Mouse (Mus musculus): ENCODE measurements around the gene Gng7. TPM values are rescaled to one million over a fixed set of nuclear protein-coding genes. Genes with fewer than 3 reads are reported as not detected.

Gng7 gene
- polyA plus RNA-seq, 1 experiment from 2014 or later = 14.8 TPM

DNA sequence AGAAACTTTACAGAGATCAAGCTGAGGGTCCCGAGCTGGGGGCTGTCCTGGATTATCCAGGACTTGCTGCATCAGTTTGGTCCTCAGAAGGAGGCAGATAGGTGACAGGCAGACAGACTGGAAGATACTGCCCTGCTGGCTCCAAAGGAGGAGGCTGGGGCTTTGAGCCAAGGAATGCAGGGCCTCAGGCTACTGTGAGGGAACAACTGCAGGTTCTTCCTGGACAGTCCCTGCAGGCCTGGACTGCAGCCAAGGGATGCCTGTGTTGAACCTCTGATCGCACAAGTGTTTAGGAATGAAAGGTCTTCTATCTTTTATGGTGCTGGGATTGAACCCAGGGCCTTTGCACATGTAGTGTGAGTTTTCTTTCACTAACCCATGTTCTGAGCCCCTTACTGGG lies 66.9 kb downstream of the Gng7 start:
- Histone ChIP-seq H3K4me2 (no peak overlapping the region), H3K36me3 (ENCODE audit: poor library complexity, severe bottlenecking) (no peaks in the 10 kb centered on the region), H3K4me1 (peaks cover 16% of the 10 kb centered on the region), H3K9me3 (replicated peaks) (no peaks in the 10 kb centered on the region), H3K27me3 (0 out of 2 replicates have a peak, but pooled peaks cover 2% of the 10 kb centered on the region), H3K9ac (no peak overlapping the region), H3K27ac (no peak overlapping the region), H3K4me3 (no peak overlapping the region)
- 43% methylated on average over 2 of the region's 2 CpGs for WGBS
- ATAC-seq = no peak

- no peaks in the 10 kb centered on the region for H3K27me3 ChIP-seq
- no peak overlapping the region for H3K4me3 ChIP-seq
- peak overlapping the region; percentile 16; the same call in 1 of the 2 replicates for H3K9ac ChIP-seq
- no peaks in the 10 kb centered on the region for H3K9me3 ChIP-seq (replicated peaks)
- no peak for ATAC-seq
- H3K4me2 ChIP-seq = no peak overlapping the region
- H3K27ac ChIP-seq = no peak overlapping the region
- WGBS = 60% methylated on average over 14 of the region's 14 CpGs
- peaks cover 16% of the 10 kb centered on the region for H3K4me1 ChIP-seq
- H3K36me3 ChIP-seq (ENCODE audit: poor library complexity, severe bottlenecking) = no peaks in the 10 kb centered on the region
These were observed 67.9 kb downstream of the Gng7 start for GRCm38 (mm10) chr10:80946684-80947437.

DNA sequence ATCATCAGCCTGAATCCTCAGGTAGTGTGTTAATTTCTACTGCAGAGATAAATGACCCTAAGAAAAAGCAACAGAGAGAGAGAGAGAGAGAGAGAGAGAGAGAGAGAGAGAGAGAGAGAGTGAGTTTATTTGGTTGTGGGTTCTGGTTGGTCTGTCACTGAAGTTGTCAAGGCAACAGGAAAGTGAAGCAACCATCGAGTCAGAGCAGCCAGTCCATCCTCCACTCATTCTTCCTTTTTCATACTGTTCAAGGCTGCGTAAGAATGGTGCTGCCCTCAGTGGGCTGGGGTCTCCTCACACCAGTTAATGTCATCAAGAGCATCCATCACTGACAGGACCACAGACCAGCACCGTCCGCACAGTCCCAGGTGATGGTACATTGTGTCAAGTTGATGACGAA lies 70.5 kb downstream of the Gng7 start:
- no peak overlapping the region for H3K9ac ChIP-seq
- H3K4me1 ChIP-seq = peaks cover 30% of the 10 kb centered on the region
- WGBS = 92% methylated on average over 5 of the region's 5 CpGs
- H3K27me3 ChIP-seq = peaks cover 15% of the 10 kb centered on the region
- no peaks in the 10 kb centered on the region for H3K9me3 ChIP-seq (replicated peaks)
- H3K4me2 ChIP-seq = no peak overlapping the region
- no peak overlapping the region for H3K4me3 ChIP-seq
- no peak overlapping the region for H3K27ac ChIP-seq
- H3K36me3 ChIP-seq (ENCODE audit: poor library complexity, severe bottlenecking) = no peaks in the 10 kb centered on the region
- no peak for ATAC-seq

DNA sequence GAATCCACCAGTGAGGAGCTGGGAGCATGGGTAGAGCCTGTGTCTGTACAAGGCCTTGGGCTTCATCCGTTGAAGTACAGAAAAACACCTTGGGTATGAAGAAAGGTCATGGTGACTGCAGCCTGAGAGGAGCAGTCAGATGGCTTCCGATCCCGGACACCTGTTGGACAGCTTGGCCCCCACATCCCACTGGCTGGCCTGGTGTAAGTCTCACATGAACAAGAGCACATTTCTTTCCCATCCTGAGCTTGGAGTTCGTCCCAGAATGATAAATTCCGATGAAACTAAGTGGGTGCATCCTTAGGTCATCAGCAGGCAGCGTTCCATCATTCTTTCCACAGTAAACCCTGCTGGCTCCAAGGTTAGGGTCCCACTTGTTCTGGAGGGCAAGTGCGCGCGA lies 71.0 kb downstream of the Gng7 start:
- no peak for ATAC-seq
- no peak overlapping the region for H3K4me2 ChIP-seq
- H3K4me3 ChIP-seq = no peak overlapping the region
- peaks cover 15% of the 10 kb centered on the region for H3K27me3 ChIP-seq
- H3K9me3 ChIP-seq (replicated peaks) = no peaks in the 10 kb centered on the region
- H3K4me1 ChIP-seq = peaks cover 35% of the 10 kb centered on the region
- no peaks in the 10 kb centered on the region for H3K36me3 ChIP-seq (ENCODE audit: poor library complexity, severe bottlenecking)
- WGBS = 81% methylated on average over 9 of the region's 9 CpGs
- no peak overlapping the region for H3K9ac ChIP-seq
- H3K27ac ChIP-seq = no peak overlapping the region

DNA sequence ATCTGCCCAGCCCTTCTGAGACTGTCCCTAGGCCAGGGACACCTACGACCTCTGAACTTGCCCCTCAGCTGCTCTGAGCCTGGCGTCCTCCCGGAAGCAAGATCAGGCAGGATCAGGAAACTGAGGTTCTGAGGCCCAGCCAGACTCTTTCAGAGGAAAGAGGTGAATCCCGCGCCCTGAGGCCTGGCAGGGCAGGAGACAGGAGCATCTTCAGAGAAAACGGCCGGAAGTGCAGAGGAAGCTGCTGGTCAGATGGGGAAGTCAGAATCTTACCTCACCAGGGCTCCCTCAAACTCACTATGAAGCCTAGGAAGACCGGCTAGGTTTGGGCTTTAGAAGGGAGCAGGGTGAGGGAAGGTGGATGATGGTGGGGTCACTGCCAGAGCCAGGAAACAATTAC lies 71.8 kb downstream of the Gng7 start:
- no peak overlapping the region for H3K9ac ChIP-seq
- H3K4me2 ChIP-seq = no peak overlapping the region
- H3K27ac ChIP-seq = no peak overlapping the region
- no peak overlapping the region for H3K4me3 ChIP-seq
- H3K36me3 ChIP-seq (ENCODE audit: poor library complexity, severe bottlenecking) = no peaks in the 10 kb centered on the region
- peaks cover 36% of the 10 kb centered on the region for H3K4me1 ChIP-seq
- H3K27me3 ChIP-seq = peaks cover 21% of the 10 kb centered on the region
- WGBS = 64% methylated on average over 8 of the region's 8 CpGs
- H3K9me3 ChIP-seq (replicated peaks) = no peaks in the 10 kb centered on the region
- no peak for ATAC-seq

- Histone ChIP-seq H3K9ac (no peak overlapping the region), H3K9me3 (replicated peaks) (no peaks in the 10 kb centered on the region), H3K4me2 (no peak overlapping the region), H3K27ac (no peak overlapping the region), H3K4me3 (no peak overlapping the region), H3K27me3 (peaks cover 41% of the 10 kb centered on the region), H3K4me1 (peaks cover 47% of the 10 kb centered on the region), H3K36me3 (ENCODE audit: poor library complexity, severe bottlenecking) (no peaks in the 10 kb centered on the region)
- WGBS = 68% methylated on average over 2 of the region's 2 CpGs
- ATAC-seq = no peak
These were observed 73.8 kb downstream of the Gng7 start for GRCm38 (mm10) chr10:80940988-80941347.

- no peaks in the 10 kb centered on the region for H3K36me3 ChIP-seq (ENCODE audit: poor library complexity, severe bottlenecking)
- WGBS = 56% methylated on average over 8 of the region's 8 CpGs
- peak overlapping the region; percentile 78 for H3K4me2 ChIP-seq
- peak overlapping the region; percentile 66; the same call in 1 of the 2 replicates for H3K9ac ChIP-seq
- H3K27me3 ChIP-seq = peaks cover 46% of the 10 kb centered on the region
- ATAC-seq = no peak
- H3K4me1 ChIP-seq = peaks cover 52% of the 10 kb centered on the region
- H3K9me3 ChIP-seq (replicated peaks) = no peaks in the 10 kb centered on the region
- H3K27ac ChIP-seq = no peak overlapping the region
- peak overlapping the region; percentile 42; the same call in 1 of the 2 replicates for H3K4me3 ChIP-seq
These were observed 74.3 kb downstream of the Gng7 start for GRCm38 (mm10) chr10:80940320-80940987.

GRCm38 (mm10) chr10:80939671-80940070 lies 75.1 kb downstream of the Gng7 start:
- 5% methylated on average over 28 of the region's 28 CpGs for WGBS
- Histone ChIP-seq H3K9me3 (replicated peaks) (no peaks in the 10 kb centered on the region), H3K27me3 (peaks cover 52% of the 10 kb centered on the region), H3K36me3 (ENCODE audit: poor library complexity, severe bottlenecking) (no peaks in the 10 kb centered on the region), H3K4me3 (peak overlapping the region; percentile 42), H3K4me1 (peaks cover 57% of the 10 kb centered on the region), H3K27ac (no peak overlapping the region), H3K9ac (peak overlapping the region; percentile 66), H3K4me2 (peak overlapping the region; percentile 78)
- peak; percentile 54 for ATAC-seq

DNA sequence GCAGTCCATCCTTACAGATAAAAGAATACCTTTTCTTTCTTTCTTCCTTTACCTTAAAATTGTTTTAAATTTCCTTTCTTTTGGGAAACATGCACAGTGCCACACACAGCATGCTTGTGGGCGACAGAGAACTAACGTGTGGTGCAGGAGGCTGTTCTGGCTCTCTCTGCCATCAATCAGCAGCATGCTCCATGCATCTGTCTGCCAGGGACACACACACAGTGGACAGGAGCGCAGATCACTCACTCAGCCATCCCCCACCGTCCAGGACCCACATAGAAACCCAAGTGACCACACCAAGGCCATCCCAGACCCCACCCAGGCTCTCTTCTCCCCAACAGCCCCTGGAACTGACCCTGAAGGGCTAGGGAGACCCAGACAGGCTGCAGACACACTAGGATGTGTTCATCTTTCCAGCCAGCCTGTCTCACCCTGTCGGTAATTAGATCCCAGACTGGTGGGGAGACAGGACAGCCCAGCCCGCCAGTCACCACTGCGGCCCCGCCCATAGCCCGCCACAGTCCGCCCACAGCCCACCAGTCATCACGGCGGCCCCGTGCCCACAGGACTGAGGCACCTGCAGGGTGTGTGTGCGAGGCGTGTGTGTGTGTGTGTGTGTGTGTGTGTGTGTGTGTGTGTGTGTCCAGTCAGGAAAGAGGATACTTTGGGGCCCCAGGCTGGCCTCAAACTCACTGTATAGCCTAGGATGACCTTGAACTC lies 75.8 kb downstream of the Gng7 start:
- Histone ChIP-seq H3K27me3 (peaks cover 59% of the 10 kb centered on the region), H3K9ac (peak overlapping the region; percentile 66), H3K4me2 (peak overlapping the region; percentile 78), H3K9me3 (replicated peaks) (no peaks in the 10 kb centered on the region), H3K4me3 (peak overlapping the region; percentile 42), H3K4me1 (peaks cover 64% of the 10 kb centered on the region), H3K27ac (no peak overlapping the region), H3K36me3 (ENCODE audit: poor library complexity, severe bottlenecking) (no peaks in the 10 kb centered on the region)
- WGBS = 8% methylated on average over 15 of the region's 15 CpGs
- ATAC-seq = peak; percentile 57

GRCm38 (mm10) chr10:80937646-80938045 lies 77.1 kb downstream of the Gng7 start:
- peak overlapping the region; percentile 10; the same call in 1 of the 2 replicates for H3K4me2 ChIP-seq
- peak overlapping the region; percentile 55 for H3K27ac ChIP-seq
- H3K9me3 ChIP-seq (replicated peaks) = no peaks in the 10 kb centered on the region
- peaks cover 73% of the 10 kb centered on the region for H3K27me3 ChIP-seq
- WGBS = 24% methylated on average over 8 of the region's 8 CpGs
- no peaks in the 10 kb centered on the region for H3K36me3 ChIP-seq (ENCODE audit: poor library complexity, severe bottlenecking)
- H3K9ac ChIP-seq = peak overlapping the region; percentile 28; the same call in 1 of the 2 replicates
- H3K4me3 ChIP-seq = no peak overlapping the region
- no peak for ATAC-seq
- H3K4me1 ChIP-seq = peaks cover 76% of the 10 kb centered on the region

DNA sequence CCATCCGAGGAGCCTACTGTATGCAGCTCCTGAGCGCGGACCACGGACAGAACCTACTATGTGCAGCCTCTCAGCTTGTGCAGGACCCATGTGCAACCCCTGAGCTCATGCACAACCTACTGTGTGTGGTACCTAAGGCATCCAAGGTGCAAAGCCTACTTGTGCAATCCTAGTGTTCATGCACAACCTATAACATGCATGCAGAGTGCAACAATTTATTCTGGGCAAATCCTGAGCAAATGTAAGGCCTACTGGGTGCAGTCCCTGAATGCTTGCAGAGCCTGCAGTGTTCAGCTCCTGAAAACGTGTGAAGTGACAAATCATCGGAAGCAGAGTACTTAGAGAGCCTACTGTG lies 78.0 kb downstream of the Gng7 start:
- Histone ChIP-seq H3K27me3 (peaks cover 81% of the 10 kb centered on the region), H3K9ac (peak overlapping the region; percentile 45; the same call in 1 of the 2 replicates)

More for the DNA sequence above, 78.0 kb downstream of the Gng7 start:
- WGBS = 14% methylated on average over 6 of the region's 6 CpGs
- Histone ChIP-seq H3K27ac (peak overlapping the region; percentile 17; the same call in 1 of the 2 replicates), H3K4me1 (peaks cover 84% of the 10 kb centered on the region), H3K4me3 (peak overlapping the region; percentile 32), H3K4me2 (peak overlapping the region; percentile 63), H3K9me3 (replicated peaks) (no peaks in the 10 kb centered on the region), H3K36me3 (ENCODE audit: poor library complexity, severe bottlenecking) (no peaks in the 10 kb centered on the region)
- ATAC-seq = no peak

Data from forebrain, embryonic 13.5 days (tissue).